Mouse (Mus musculus) kidney, adult 2 months (tissue): ENCODE measurements around the gene Hist1h2bj.

Experiments used
- CTCF ChIP-seq: fragments of 200-500 bp; conservative IDR thresholded peaks from 2 replicates; pipeline ENCODE4 v1.5.1; 2011; ENCODE audit warnings: low read depth, mild to moderate bottlenecking, control low read depth, low read length, moderate library complexity, mixed read lengths; ENCODE audit not compliant: insufficient read depth, insufficient read length
- POLR2A ChIP-seq: fragments of 200-500 bp; IDR thresholded peaks from one replicate; pipeline ENCODE4 v1.6.1; 2011; ENCODE audit warnings: low read depth, low read length, control low read depth

DNA sequence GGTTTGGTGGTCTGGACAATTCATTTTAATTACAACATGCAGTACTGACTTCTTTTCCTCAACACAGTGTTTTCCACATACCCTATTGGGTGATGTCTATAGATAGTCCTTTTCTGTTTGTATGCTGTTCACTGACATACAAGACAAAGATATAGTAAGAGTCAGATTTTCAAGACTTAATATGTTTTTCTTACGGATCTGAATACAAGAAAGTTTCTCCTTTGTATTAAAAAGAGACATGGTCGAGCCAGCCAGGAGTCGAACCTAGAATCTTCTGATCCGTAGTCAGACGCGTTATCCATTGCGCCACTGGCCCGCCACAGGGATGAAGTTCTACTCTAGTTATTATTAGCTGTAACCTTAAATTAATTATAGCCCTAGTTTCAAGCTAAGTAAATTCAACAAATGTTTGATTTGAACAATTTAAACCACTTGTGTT, 22.1 kb upstream of the Hist1h2bj start:
- TF ChIP-seq CTCF (no peak), POLR2A (no peak)
